Mouse (Mus musculus): Measurements from ENCODE around the gene Klhl31.

DNA sequence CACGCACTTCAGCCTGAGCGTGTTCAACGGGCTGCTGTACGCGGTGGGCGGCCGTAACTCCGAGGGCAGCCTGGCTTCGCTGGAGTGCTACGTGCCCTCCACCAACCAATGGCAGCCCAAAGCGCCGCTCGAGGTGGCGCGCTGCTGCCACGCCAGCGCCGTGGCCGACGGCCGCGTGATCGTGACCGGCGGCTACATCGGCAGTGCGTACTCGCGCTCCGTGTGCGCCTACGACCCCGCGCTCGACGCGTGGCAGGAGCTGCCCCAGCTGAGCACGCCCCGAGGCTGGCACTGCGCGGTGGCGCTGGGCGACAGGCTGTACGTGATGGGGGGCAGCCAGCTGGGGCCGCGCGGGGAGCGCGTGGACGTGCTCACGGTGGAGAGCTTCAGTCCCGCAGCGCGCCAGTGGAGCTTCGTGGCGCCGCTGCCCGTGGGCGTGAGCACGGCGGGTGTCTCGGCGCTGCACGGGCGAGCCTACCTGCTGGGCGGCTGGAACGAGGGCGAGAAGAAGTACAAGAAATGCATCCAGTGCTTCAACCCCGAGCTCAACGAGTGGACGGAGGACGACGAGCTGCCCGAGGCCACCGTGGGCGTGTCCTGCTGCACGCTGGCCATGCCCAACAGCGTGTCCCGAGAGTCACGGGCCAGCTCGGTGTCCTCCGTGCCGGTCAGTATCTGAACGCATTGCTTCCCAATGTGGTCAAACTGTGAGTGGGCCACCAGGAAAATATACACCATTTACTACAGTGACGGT, 19.1 kb downstream of the Klhl31 start:
- no peak for TF ChIP-seq POLR2A (IDR thresholded peaks at IDR 0.05; ENCODE audit: low read depth, low read length)
- TF ChIP-seq CTCF (conservative IDR thresholded peaks at IDR 0.05; ENCODE audit: insufficient read depth, insufficient read length, low read depth, low read length) = no peak

All from kidney, adult 2 months (tissue).